Mouse (Mus musculus) cortical plate, adult 2 months (tissue): ENCODE measurements around the gene Fbxl4. TPM values are rescaled to one million over a fixed set of nuclear protein-coding genes. Genes with fewer than 3 reads are reported as not detected.

Experiments
- H3K27ac ChIP-seq: fragments of 200-500 bp; 2 replicates; pipeline ENCODE4 v1.5.1; 2012; ENCODE audit warnings: low read length, control low read depth, inconsistent platforms; ENCODE audit not compliant: insufficient read depth
- H3K4me1 ChIP-seq: fragments of 200-500 bp; 2 replicates; pipeline ENCODE4 v1.6.1; 2011; ENCODE audit warnings: low read length; ENCODE audit not compliant: control insufficient read depth, insufficient read depth
- H3K4me3 ChIP-seq: fragments of 200-500 bp; 2 replicates; pipeline ENCODE4 v1.5.1; 2011; ENCODE audit warnings: mild to moderate bottlenecking, low read length, control low read depth; ENCODE audit not compliant: insufficient read depth
- CTCF ChIP-seq: fragments of 200-500 bp; IDR thresholded peaks from 2 replicates; pipeline ENCODE4 v1.5.1; 2011; ENCODE audit warnings: mild to moderate bottlenecking, control low read depth, low read length; ENCODE audit not compliant: insufficient read depth; ENCODE audit errors: extremely low read depth
- POLR2A ChIP-seq: fragments of 200-500 bp; IDR thresholded peaks from 2 replicates; pipeline ENCODE4 v1.6.1; 2011; ENCODE audit warnings: mild to moderate bottlenecking, low read length, control low read depth; ENCODE audit not compliant: insufficient read depth; ENCODE audit errors: extremely low read depth
- polyA plus RNA-seq: library from polyadenylated mRNA; depleted of rRNA; stranded (reverse); fragments of >200 nt; gene quantifications from 2 replicates; pipeline ENCODE4 v1.2.3, GENCODE M21; 2012; rRNA removed

The Fbxl4 gene
- polyA plus RNA-seq, 1 experiment = 18.0 TPM

DNA sequence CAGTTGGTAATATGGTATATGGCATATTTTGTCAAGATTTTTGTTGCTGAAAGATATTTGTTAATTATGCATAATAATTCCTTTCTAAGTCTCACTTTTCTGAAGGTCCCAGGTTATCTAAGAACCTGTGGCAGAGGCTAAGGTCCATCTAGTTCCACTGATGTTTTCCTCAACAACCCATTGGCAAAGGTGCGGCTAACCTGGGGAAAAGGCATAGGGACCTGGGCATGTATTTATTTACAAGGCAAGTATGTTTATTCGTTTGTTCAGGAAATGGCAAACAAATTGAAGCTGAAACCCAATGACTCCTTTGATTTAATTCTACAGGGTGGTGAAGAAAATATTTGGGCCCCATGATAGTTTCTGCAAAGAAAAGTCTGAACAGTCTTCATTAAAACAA, 126.2 kb downstream of the Fbxl4 start:
- no peak for TF ChIP-seq POLR2A
- no peak for TF ChIP-seq CTCF
- Histone ChIP-seq H3K4me3 (no peak overlapping the region; the same call in 1 of the 2 replicates), H3K27ac (no peak overlapping the region), H3K4me1 (no peaks in the 10 kb centered on the region; the same call in 1 of the 2 replicates)

Other genes starting within 250 kb of the Fbxl4 start
- 16.3 and 16.7 TPM in 2 replicates for gene Pou3f2, start 130.8 kb downstream of the Fbxl4 start, polyA plus RNA-seq